Mouse (Mus musculus) megakaryocyte, embryonic 14.5 days (primary cell): ENCODE measurements around the gene Hnrnpc.

Experiments
- FLI1 ChIP-seq: IDR thresholded peaks from 2 replicates; pipeline ENCODE4 v1.6.1; 2012; ENCODE audit warnings: low read length, inconsistent platforms, mixed read lengths
- GATA1 ChIP-seq: IDR thresholded peaks from 3 replicates; pipeline ENCODE4 v1.6.1; 2012; ENCODE audit warnings: mixed read lengths, low read length, inconsistent platforms, borderline replicate concordance

GRCm38 (mm10) chr14:52114101-52114500 lies 10.3 kb upstream of the Hnrnpc start:
- TF ChIP-seq GATA1 (no peak), FLI1 (no peak)
